Mouse (Mus musculus) layer of hippocampus, adult 8-10 months (tissue): ENCODE measurements at regions not wholly inside any gene's neighbourhood (a gene's known extent, or its start where the extent isn't known, plus 50 kb on each side); places are given as distances from the start of the nearest gene placed in this dataset.

Experiments used
- DNase-seq, 2 experiments: peaks; one replicate each; pipeline ENCODE4 v3.0.0; 2022; ENCODE audit warnings: low spot score in 2 of 2

- no peak for DNase-seq
Measured at GRCm38 (mm10) chr11:41370995-41371394, 615.9 kb upstream of the Ccng1 start.

DNA sequence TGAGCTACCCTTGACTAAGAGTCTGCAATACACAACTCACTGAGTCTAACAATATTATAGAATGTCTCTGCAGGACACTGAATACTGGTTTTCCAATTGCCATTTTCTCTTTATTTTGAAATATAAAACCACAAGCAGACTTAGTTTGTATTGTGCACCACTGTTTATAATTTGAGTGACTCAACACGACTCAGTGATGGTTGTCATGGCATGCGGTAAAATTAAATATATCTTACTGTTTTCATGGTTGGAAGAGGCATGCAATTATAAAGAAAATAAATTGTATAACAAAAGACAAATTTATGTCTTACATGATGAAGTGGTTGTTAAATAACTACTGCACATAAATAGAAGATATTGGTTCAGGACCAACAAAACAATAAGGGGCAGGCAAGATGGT, 586.0 kb upstream of the Ccng1 start:
- DNase-seq: no peak

GRCm38 (mm10) chr11:41340383-41340782, 585.3 kb upstream of the Ccng1 start:
- DNase-seq: no peak

DNA sequence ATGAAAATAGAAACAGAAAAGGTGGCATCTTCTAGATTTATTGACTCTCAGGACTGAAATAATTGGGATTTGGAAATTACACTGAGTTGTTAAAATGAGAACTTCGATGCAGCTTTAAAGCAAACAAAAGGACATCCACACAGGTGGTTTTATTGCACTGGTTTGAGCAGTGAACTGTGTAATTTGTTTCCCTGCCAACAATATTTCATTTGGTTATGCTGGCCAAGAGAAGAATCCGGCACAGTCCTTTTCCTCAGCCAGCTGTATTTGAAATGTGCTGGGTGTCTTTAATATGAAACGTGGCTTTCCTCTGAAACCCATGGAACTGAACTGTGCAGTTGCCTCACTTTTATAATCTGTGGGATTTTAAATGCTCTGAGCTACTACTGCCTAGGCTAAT, 582.0 kb upstream of the Ccng1 start:
- DNase-seq: peak in 1 of 2 experiments; percentile 5

DNA sequence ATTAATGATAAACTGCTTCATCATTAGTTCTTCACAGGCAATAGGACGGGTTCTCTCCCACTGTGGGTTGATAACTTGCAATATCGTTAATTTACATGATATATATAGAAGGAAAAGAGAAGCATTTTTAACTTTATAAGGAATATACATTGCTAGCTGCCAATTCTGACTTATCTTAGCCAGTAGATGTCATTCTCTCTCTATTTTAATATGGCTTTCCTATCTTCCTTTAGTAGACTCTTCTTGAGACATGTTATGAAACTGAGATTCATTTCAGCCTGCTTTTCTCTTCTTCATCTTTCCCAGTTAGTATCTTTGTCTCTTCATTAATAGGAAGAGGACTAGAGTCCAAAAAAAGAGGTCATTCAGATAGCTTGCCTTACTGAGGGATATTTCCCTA, 578.6 kb upstream of the Ccng1 start:
- no peak for DNase-seq
